Mouse (Mus musculus): ENCODE measurements around the gene Tenm2. TPM values are rescaled to one million over a fixed set of nuclear protein-coding genes. Genes with fewer than 3 reads are reported as not detected.

Gene Tenm2
- polyA plus RNA-seq, 1 experiment from 2014 or later, result 0.80 TPM

DNA sequence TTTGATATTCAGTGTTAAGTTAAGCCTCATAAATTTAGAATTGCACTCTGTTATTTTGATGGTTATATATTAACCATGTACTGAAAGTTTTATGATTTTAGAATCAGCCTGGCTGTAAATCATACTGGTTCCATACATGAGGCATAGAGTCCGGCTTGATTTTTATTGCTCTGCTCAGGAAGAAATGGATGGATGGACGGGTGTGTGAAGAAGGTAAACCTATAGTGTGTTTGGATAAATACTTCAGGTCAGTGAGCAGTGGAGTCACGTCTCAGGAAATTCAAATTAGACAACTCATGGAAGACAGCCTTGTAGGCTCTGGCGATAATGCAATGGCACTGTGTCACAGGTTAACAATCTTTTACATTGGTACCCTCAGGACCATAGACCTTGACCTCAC is 402.9 kb downstream of the Tenm2 start:
- Histone ChIP-seq H3K4me3 (replicated peaks; ENCODE audit: low read depth, low read length) (no peak overlapping the region), H3K36me3 (ENCODE audit: insufficient read depth, low read length) (no peaks in the 10 kb centered on the region), H3K27me3 (ENCODE audit: insufficient read depth, low read length) (no peaks in the 10 kb centered on the region), H3K4me2 (ENCODE audit: low read length) (no peak overlapping the region), H3K27ac (no peak overlapping the region), H3K9ac (ENCODE audit: low read depth, low read length) (no peak overlapping the region), H3K4me1 (replicated peaks; ENCODE audit: insufficient read depth, low read length) (no peaks in the 10 kb centered on the region), H3K9me3 (replicated peaks; ENCODE audit: low read length) (no peaks in the 10 kb centered on the region)
- no peak for TF ChIP-seq CTCF (IDR thresholded peaks at IDR 0.05; ENCODE audit: low read depth)
- DNase-seq (ENCODE audit: low spot score) (peak; percentile 8), ATAC-seq (replicated peaks; ENCODE audit: low FRiP score, low read depth) (peak; percentile 49; the same call in 1 of the 2 replicates)
- WGBS, result 13% methylated on average over 4 of the region's 4 CpGs

GRCm38 (mm10) chr11:36831511-36831910 is 404.3 kb downstream of the Tenm2 start:
- ATAC-seq (replicated peaks; ENCODE audit: low FRiP score, low read depth) (no peak; the same call in 1 of the 2 replicates), DNase-seq (ENCODE audit: low spot score) (peak; percentile 23)
- WGBS, result 41% methylated on average over 11 of the region's 11 CpGs
- Histone ChIP-seq H3K27me3 (ENCODE audit: insufficient read depth, low read length) (no peaks in the 10 kb centered on the region), H3K9ac (ENCODE audit: low read depth, low read length) (no peak overlapping the region), H3K4me2 (ENCODE audit: low read length) (peak overlapping the region; percentile 32; the same call in 1 of the 2 replicates), H3K4me1 (replicated peaks; ENCODE audit: insufficient read depth, low read length) (no peaks in the 10 kb centered on the region), H3K4me3 (replicated peaks; ENCODE audit: low read depth, low read length) (no peak overlapping the region), H3K27ac (no peak overlapping the region), H3K36me3 (ENCODE audit: insufficient read depth, low read length) (no peaks in the 10 kb centered on the region), H3K9me3 (replicated peaks; ENCODE audit: low read length) (no peaks in the 10 kb centered on the region)
- TF ChIP-seq CTCF (IDR thresholded peaks at IDR 0.05; ENCODE audit: low read depth), result no peak

DNA sequence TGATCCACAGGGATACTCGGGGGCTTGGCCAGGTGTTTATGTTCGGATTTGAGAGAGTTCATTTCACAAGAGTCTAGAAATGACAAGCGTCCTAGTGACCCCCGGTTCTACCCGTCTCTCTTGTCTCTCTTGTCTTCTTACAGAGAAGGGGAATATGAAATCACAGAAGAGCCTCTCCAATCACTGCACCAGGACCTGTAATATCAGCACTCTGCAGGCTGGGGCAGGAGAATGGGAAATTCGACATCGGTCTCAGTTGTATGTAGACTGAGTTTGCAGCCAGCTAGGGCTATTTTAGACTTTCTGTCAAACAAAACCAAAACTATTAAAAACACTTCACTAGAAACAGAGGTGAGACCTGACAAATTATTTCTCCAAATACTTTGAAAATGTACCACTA is 411.1 kb downstream of the Tenm2 start:
- Histone ChIP-seq H3K9ac (ENCODE audit: low read depth, low read length) (no peak overlapping the region), H3K9me3 (replicated peaks; ENCODE audit: low read length) (no peaks in the 10 kb centered on the region), H3K4me2 (ENCODE audit: low read length) (no peak overlapping the region), H3K27ac (no peak overlapping the region), H3K27me3 (ENCODE audit: insufficient read depth, low read length) (no peaks in the 10 kb centered on the region), H3K4me3 (replicated peaks; ENCODE audit: low read depth, low read length) (no peak overlapping the region), H3K4me1 (replicated peaks; ENCODE audit: insufficient read depth, low read length) (no peaks in the 10 kb centered on the region), H3K36me3 (ENCODE audit: insufficient read depth, low read length) (no peaks in the 10 kb centered on the region)
- WGBS, result 55% methylated on average over 7 of the region's 7 CpGs
- ATAC-seq (replicated peaks; ENCODE audit: low FRiP score, low read depth) (no peak), DNase-seq (ENCODE audit: low spot score) (no peak)
- no peak for TF ChIP-seq CTCF (IDR thresholded peaks at IDR 0.05; ENCODE audit: low read depth)

DNA sequence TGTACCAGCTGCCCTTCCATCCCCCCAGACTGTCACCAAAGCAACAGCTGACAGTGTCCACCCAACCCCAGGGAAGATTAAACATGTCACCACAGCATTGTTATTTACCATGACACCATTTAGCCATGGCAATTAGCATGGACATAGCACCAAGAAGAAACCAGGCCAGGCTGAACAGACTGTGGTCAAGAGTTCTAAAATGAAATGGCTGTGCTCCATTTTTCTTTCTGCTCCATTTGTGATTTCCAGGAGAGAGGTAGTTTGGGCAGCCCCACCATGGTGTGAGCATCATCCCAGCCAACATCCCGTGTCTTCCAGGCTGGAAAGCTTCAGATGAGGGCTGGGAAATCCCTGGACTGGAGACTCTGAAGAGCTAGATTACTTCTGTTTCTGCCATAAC is 431.1 kb downstream of the Tenm2 start:
- no peak overlapping the region for H3K9ac ChIP-seq (ENCODE audit: low read depth, low read length)
- TF ChIP-seq CTCF (IDR thresholded peaks at IDR 0.05; ENCODE audit: low read depth), result no peak
- ATAC-seq (replicated peaks; ENCODE audit: low FRiP score, low read depth), result no peak
- H3K4me1 ChIP-seq (replicated peaks; ENCODE audit: insufficient read depth, low read length), result no peaks in the 10 kb centered on the region
- H3K27me3 ChIP-seq (ENCODE audit: insufficient read depth, low read length), result no peaks in the 10 kb centered on the region
- H3K4me2 ChIP-seq (ENCODE audit: low read length), result no peak overlapping the region
- H3K4me3 ChIP-seq (replicated peaks; ENCODE audit: low read depth, low read length), result no peak overlapping the region
- H3K27ac ChIP-seq, result no peak overlapping the region
- no peak for DNase-seq (ENCODE audit: low spot score)
- no peaks in the 10 kb centered on the region for H3K36me3 ChIP-seq (ENCODE audit: insufficient read depth, low read length)
- H3K9me3 ChIP-seq (replicated peaks; ENCODE audit: low read length), result no peaks in the 10 kb centered on the region
- WGBS, result 65% methylated on average over 1 of the region's 1 CpGs

- no peaks in the 10 kb centered on the region for H3K4me1 ChIP-seq (replicated peaks; ENCODE audit: insufficient read depth, low read length)
- no peak overlapping the region for H3K9ac ChIP-seq (ENCODE audit: low read depth, low read length)
- H3K36me3 ChIP-seq (ENCODE audit: insufficient read depth, low read length), result no peaks in the 10 kb centered on the region
- H3K27me3 ChIP-seq (ENCODE audit: insufficient read depth, low read length), result no peaks in the 10 kb centered on the region
- H3K4me2 ChIP-seq (ENCODE audit: low read length), result no peak overlapping the region
- no peak for DNase-seq (ENCODE audit: low spot score)
- no peak for TF ChIP-seq CTCF (IDR thresholded peaks at IDR 0.05; ENCODE audit: low read depth)
- no peak overlapping the region for H3K27ac ChIP-seq
- H3K9me3 ChIP-seq (replicated peaks; ENCODE audit: low read length), result no peaks in the 10 kb centered on the region
- WGBS, result 32% methylated on average over 8 of the region's 8 CpGs
- H3K4me3 ChIP-seq (replicated peaks; ENCODE audit: low read depth, low read length), result no peak overlapping the region
- no peak for ATAC-seq (replicated peaks; ENCODE audit: low FRiP score, low read depth)
Measured at GRCm38 (mm10) chr11:36802208-36802631, 433.5 kb downstream of the Tenm2 start.

DNA sequence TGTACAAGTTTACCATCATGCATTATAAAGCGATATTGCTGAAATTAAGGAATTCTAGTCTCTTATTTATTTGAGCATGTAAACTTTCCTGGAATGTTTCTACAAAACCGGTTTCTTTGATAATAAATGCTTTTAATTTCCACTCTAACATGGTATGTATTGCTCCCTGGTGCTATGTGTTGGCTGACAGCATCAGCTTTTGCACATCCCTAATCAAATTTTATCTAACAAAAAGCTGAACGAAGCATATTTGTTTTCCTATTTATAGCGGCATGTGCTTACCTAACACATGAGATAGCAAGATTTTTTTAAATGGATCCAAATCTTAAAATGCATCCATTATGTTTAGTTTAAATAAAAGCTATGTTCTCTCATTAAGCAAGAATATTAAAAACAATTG is 434.1 kb downstream of the Tenm2 start:
- H3K36me3 ChIP-seq (ENCODE audit: insufficient read depth, low read length), result no peaks in the 10 kb centered on the region
- 88% methylated on average over 4 of the region's 4 CpGs for WGBS
- H3K27ac ChIP-seq, result no peak overlapping the region
- no peak overlapping the region for H3K4me3 ChIP-seq (replicated peaks; ENCODE audit: low read depth, low read length)
- DNase-seq (ENCODE audit: low spot score) (no peak), ATAC-seq (replicated peaks; ENCODE audit: low FRiP score, low read depth) (no peak)
- no peak overlapping the region for H3K9ac ChIP-seq (ENCODE audit: low read depth, low read length)
- H3K4me2 ChIP-seq (ENCODE audit: low read length), result no peak overlapping the region
- TF ChIP-seq CTCF (IDR thresholded peaks at IDR 0.05; ENCODE audit: low read depth), result no peak
- H3K4me1 ChIP-seq (replicated peaks; ENCODE audit: insufficient read depth, low read length), result no peaks in the 10 kb centered on the region
- no peaks in the 10 kb centered on the region for H3K27me3 ChIP-seq (ENCODE audit: insufficient read depth, low read length)
- no peaks in the 10 kb centered on the region for H3K9me3 ChIP-seq (replicated peaks; ENCODE audit: low read length)

DNA sequence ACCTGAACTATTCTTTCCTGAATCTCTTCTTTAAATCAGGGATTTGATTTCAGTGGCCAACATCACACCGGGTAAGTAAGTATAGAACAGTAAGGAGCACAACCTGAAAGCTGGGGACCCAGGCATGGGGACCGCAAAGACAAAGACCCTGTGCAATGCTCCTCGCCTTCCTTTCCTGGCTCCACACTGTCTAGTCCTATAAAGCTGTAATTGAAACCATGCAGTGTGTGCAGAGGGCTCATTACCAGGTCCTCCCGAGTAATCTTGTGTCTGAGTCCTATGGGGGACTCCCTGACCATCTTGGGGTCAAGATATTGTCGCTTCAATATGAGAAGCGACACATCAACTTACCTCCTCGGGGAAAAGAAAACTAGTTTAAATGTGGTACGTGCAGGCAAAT is 436.4 kb downstream of the Tenm2 start:
- H3K4me1 ChIP-seq (replicated peaks; ENCODE audit: insufficient read depth, low read length), result no peaks in the 10 kb centered on the region
- 58% methylated on average over 8 of the region's 8 CpGs for WGBS
- no peaks in the 10 kb centered on the region for H3K36me3 ChIP-seq (ENCODE audit: insufficient read depth, low read length)
- DNase-seq (ENCODE audit: low spot score) (no peak), ATAC-seq (replicated peaks; ENCODE audit: low FRiP score, low read depth) (no peak)
- no peaks in the 10 kb centered on the region for H3K27me3 ChIP-seq (ENCODE audit: insufficient read depth, low read length)
- TF ChIP-seq CTCF (IDR thresholded peaks at IDR 0.05; ENCODE audit: low read depth), result no peak
- no peak overlapping the region for H3K4me2 ChIP-seq (ENCODE audit: low read length)
- H3K9ac ChIP-seq (ENCODE audit: low read depth, low read length), result no peak overlapping the region
- H3K9me3 ChIP-seq (replicated peaks; ENCODE audit: low read length), result no peaks in the 10 kb centered on the region
- H3K27ac ChIP-seq, result no peak overlapping the region
- no peak overlapping the region for H3K4me3 ChIP-seq (replicated peaks; ENCODE audit: low read depth, low read length)

Measured in kidney, postnatal 0 days (tissue).